Mouse (Mus musculus) kidney, embryonic 15.5 days (tissue): ENCODE measurements at regions not wholly inside any gene's neighbourhood (a gene's known extent, or its start where the extent isn't known, plus 50 kb on each side); places are given as distances from the start of the nearest gene placed in this dataset. TPM values are rescaled to one million over a fixed set of nuclear protein-coding genes. Genes with fewer than 3 reads are reported as not detected.

ENCODE experiments used
- ATAC-seq: fragments of 200-750 bp; cut with Nextera tagmentation; replicated peaks from 2 replicates; pipeline ENCODE4 v1.8.0; 2017; ENCODE audit warnings: moderate TSS enrichment; ENCODE audit not compliant: low FRiP score
- H3K27ac ChIP-seq: fragments of 300-500 bp; sonication (generic); 2 replicates; pipeline ENCODE4 v1.5.1; 2015; ENCODE audit warnings: mild to moderate bottlenecking, inconsistent platforms
- H3K27me3 ChIP-seq: fragments of 300-500 bp; sonication (generic); 2 replicates; pipeline ENCODE4 v1.6.1; 2015; ENCODE audit warnings: inconsistent platforms
- H3K36me3 ChIP-seq: fragments of 300-500 bp; sonication (generic); 2 replicates; pipeline ENCODE4 v1.6.1; 2015; ENCODE audit warnings: inconsistent platforms
- H3K4me1 ChIP-seq: fragments of 300-500 bp; sonication (generic); 2 replicates; pipeline ENCODE4 v1.6.1; 2015; ENCODE audit warnings: inconsistent platforms
- H3K4me2 ChIP-seq: fragments of 300-500 bp; sonication (generic); 2 replicates; pipeline ENCODE4 v1.6.1; 2015; ENCODE audit warnings: moderate library complexity, mild to moderate bottlenecking, inconsistent platforms
- H3K4me3 ChIP-seq: fragments of 300-500 bp; sonication (generic); replicated peaks from 2 replicates; pipeline ENCODE4 v1.5.1; 2015; ENCODE audit warnings: mild to moderate bottlenecking, inconsistent platforms
- H3K9ac ChIP-seq: fragments of 300-500 bp; sonication (generic); 2 replicates; pipeline ENCODE4 v1.6.1; 2015; ENCODE audit warnings: mild to moderate bottlenecking, inconsistent platforms
- H3K9me3 ChIP-seq: fragments of 300-500 bp; sonication (generic); replicated peaks from 2 replicates; pipeline ENCODE4 v1.6.1; 2016; ENCODE audit warnings: inconsistent platforms
- whole genome bisulfite sequencing: fragments of 180-500 bp; shearing (Covaris S2); methylation state at CpG from one replicate; pipeline ENCODE4 v1.1.7; 2015; ENCODE audit warnings: mixed read lengths; 5-methylcytosine and 5-hydroxymethylcytosine counted together
- microRNA-seq: library from miRNA; unstranded; fragments of <30 nt; microRNA quantifications from one replicate; pipeline ENCODE4, GENCODE M21; 2016

DNA sequence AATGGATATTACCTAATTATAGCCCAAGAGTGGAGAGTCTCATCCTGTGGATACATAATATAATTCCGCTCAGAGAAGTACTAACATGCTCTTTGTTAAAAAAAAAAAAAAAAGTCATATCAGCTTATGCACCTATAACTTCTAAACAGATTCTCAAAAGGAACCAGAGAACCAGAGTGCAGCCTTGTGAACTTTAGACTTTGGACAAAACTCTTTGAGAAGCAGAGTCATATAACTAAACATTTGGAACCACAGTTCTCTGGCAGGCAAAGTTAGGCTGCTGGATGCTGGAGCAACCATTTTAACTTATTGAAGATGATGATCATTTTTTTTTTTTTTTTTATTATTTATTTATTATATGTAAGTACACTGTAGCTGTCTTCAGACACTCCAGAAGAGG lies 166.9 kb downstream of the Zfp281 start:
- Histone ChIP-seq H3K36me3 (no peaks in the 10 kb centered on the region), H3K4me2 (no peak overlapping the region), H3K4me1 (no peaks in the 10 kb centered on the region), H3K9me3 (no peaks in the 10 kb centered on the region), H3K27me3 (no peaks in the 10 kb centered on the region), H3K27ac (no peak overlapping the region), H3K4me3 (no peak overlapping the region), H3K9ac (no peak overlapping the region)
- no peak for ATAC-seq
- 96% methylated on average over 1 of the region's 1 CpGs for WGBS

Small RNAs in the stretch of these regions (microRNA-seq; reads per million reads assigned to microRNA genes)
- not detected for gene Gm22132
